Comparison of ENCODE assay signal across 13 mouse cellular contexts in genomic region chr9:96284916-96285315, GRCm38 (mm10).
A peak's percentile ranks its signal among the peaks of the same experiment; 100 is the strongest.
DNase-seq lines count a peak whose midpoint lies in the region; ATAC-seq and TF ChIP-seq lines count a peak whose summit lies in the region.
"Had no signal": no experiment of that assay in that cellular context is flagged by ENCODE, and none has a peak within 500 bp of the region (broad histone marks: within the 10 kb centered on the region; RNA-seq: fewer than 3 reads in every experiment).

No protein-coding gene starts in this region.

- intact Hi-C loops in left cerebral cortex, adult 2 months (cut with DNase I), result loop anchor here (5.0 kb wide), 1 partner anchor 207 kb away; no protein-coding TSS in a partner anchor
- intact Hi-C loops in left cerebral cortex, postnatal 10 days (cut with DNase I), result loop anchor here (5.0 to 10.0 kb wide), 2 partner anchors 207 to 270 kb away; no protein-coding TSS in a partner anchor

- TF ChIP-seq CTCF in left cerebral cortex, adult 2 months (IDR thresholded peaks at IDR 0.05), result peak; percentile 58

- H3K4me3 ChIP-seq in left cerebral cortex, adult 2 months, result no peak overlapping the region
- H3K4me3 ChIP-seq: embryonic facial prominence, embryonic 13.5 days; neural tube, embryonic 12.5 days had no signal

- DNase-seq in embryo, embryonic 10.5 days (ENCODE audit: low spot score), result peak; percentile 50
- no peak for DNase-seq in embryo, embryonic 9.5 days (ENCODE audit: extremely low spot score)
- DNase-seq in left cerebral cortex, adult 2 months (ENCODE audit: extremely low spot score in 1 of 2, low spot score in 2 of 2), result no peak
- no peak for DNase-seq in left cerebral cortex, postnatal 10 days (ENCODE audit: extremely low spot score in 1 of 2, low spot score in 2 of 2)
- DNase-seq in NIH3T3 (ENCODE audit: low read depth), result peak; percentile 65
- DNase-seq in adrenal gland, postnatal 25 days, result no peak
- DNase-seq in kidney, postnatal 4 days, result no peak
- DNase-seq: adrenal gland, postnatal 10 days; spleen, adult 18-20 months had no signal

- H3K27ac ChIP-seq in left cerebral cortex, adult 2 months, result no peak overlapping the region
- H3K27ac ChIP-seq: embryonic facial prominence, embryonic 13.5 days; macrophage; neural tube, embryonic 12.5 days had no signal

- peak; percentile 69 for ATAC-seq in megakaryocyte progenitor cell, adult 5-6 weeks (replicated peaks; ENCODE audit: poor library complexity)

Comparison
In these comparisons a context has a peak if more than half of its experiments do, and no peak if none do; other contexts are left out.
1. DNase-seq: peak in embryo, embryonic 10.5 days (single experiment) and NIH3T3 (single experiment); none in embryo, embryonic 9.5 days (single experiment), left cerebral cortex, adult 2 months (0 of 2), left cerebral cortex, postnatal 10 days (0 of 2), adrenal gland, postnatal 25 days (single experiment) and kidney, postnatal 4 days (0 of 2).